Mouse (Mus musculus) stomach, postnatal 0 days (tissue): ENCODE results near the gene Snd1. TPM values are rescaled to one million over a fixed set of nuclear protein-coding genes. Genes with fewer than 3 reads are reported as not detected.

ENCODE experiments used
- ATAC-seq: fragments of 200-750 bp; cut with Nextera tagmentation; 2 replicates; pipeline ENCODE4 v1.8.0; 2017; ENCODE audit not compliant: low FRiP score, low TSS enrichment
- DNase-seq: peaks from one replicate; pipeline ENCODE4 v3.0.0-alpha.2; 2016; ENCODE audit warnings: low spot score
- H3K27ac ChIP-seq: fragments of 300-500 bp; sonication (generic); replicated peaks from 2 replicates; pipeline ENCODE4 v1.5.1; 2014; ENCODE audit warnings: mild to moderate bottlenecking, control low read depth
- H3K27me3 ChIP-seq: fragments of 300-500 bp; sonication (generic); 2 replicates; pipeline ENCODE4 v1.6.1; 2014; ENCODE audit warnings: low read length; ENCODE audit not compliant: control insufficient read depth, insufficient read depth
- H3K36me3 ChIP-seq: fragments of 300-500 bp; sonication (generic); 2 replicates; pipeline ENCODE4 v1.6.1; 2014; ENCODE audit warnings: low read length, mixed read lengths; ENCODE audit not compliant: control insufficient read depth, insufficient read depth
- H3K4me1 ChIP-seq: fragments of 300-500 bp; sonication (generic); replicated peaks from 2 replicates; pipeline ENCODE4 v1.6.1; 2014; ENCODE audit warnings: antibody characterized with exemption; ENCODE audit not compliant: control insufficient read depth, insufficient read depth
- H3K4me2 ChIP-seq: fragments of 300-500 bp; sonication (generic); replicated peaks from 2 replicates; pipeline ENCODE4 v1.6.1; 2014; ENCODE audit warnings: low read depth, mild to moderate bottlenecking, control low read depth, moderate library complexity
- H3K4me3 ChIP-seq: fragments of 300-500 bp; sonication (generic); 2 replicates; pipeline ENCODE4 v1.5.1; 2014; ENCODE audit warnings: low read depth, low read length, control low read depth
- H3K9ac ChIP-seq: fragments of 300-500 bp; sonication (generic); 2 replicates; pipeline ENCODE4 v1.6.1; 2014; ENCODE audit warnings: mild to moderate bottlenecking, low read length, control low read depth, mixed read lengths
- H3K9me3 ChIP-seq: fragments of 300-500 bp; sonication (generic); 2 replicates; pipeline ENCODE4 v1.6.1; 2016; ENCODE audit warnings: low read length; ENCODE audit not compliant: control insufficient read depth
- CTCF ChIP-seq: IDR thresholded peaks from 2 replicates; pipeline ENCODE4 v1.5.1; 2016; ENCODE audit warnings: antibody characterized with exemption, low read depth, mild to moderate bottlenecking, moderate library complexity
- EP300 ChIP-seq: optimal IDR thresholded peaks from 2 replicates; pipeline ENCODE3; 2016; ENCODE audit warnings: antibody characterized with exemption
- WGBS: fragments of 180-500 bp; shearing (Covaris S2); extraction: QIAGEN DNeasy Blood & Tissue Kit; methylation state at CpG from one replicate; pipeline ENCODE4 v1.1.7; 2014; 5-methylcytosine and 5-hydroxymethylcytosine counted together
- polyA plus RNA-seq: library from polyadenylated mRNA; unstranded; fragments of >200 nt; fragmentation: Nextera tagmentation; extraction: Ambion mirVana; gene quantifications from 2 replicates; pipeline ENCODE4 v1.2.1, GENCODE M21; 2015

The Snd1 gene
- polyA plus RNA-seq, 1 experiment from 2014 or later, result 81.3 TPM

DNA sequence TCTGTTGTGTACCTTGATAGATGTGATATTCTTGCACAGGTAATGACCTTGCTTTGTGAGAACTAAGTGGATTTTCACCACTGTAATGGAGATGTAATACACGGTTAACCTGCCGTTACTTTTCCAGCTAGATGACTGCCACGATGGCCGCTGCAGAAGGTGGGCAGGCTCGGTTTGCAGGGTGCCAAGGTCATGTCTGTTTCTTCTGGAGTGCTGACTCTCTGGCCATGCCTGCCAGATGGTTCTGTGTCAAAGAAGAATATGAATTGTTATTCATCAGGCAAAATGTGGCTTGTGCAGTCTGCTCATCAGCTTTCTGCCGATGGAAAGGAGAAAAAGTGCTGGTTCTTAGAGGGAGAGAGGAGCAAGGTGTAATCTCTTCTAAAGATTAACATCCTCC lies 53.3 kb downstream of the Snd1 start:
- Histone ChIP-seq H3K4me2 (no peak overlapping the region), H3K27ac (no peak overlapping the region), H3K4me1 (no peaks in the 10 kb centered on the region), H3K9ac (no peak overlapping the region), H3K36me3 (peaks cover 11% of the 10 kb centered on the region), H3K9me3 (no peaks in the 10 kb centered on the region), H3K4me3 (no peak overlapping the region), H3K27me3 (no peaks in the 10 kb centered on the region)
- DNase-seq (no peak), ATAC-seq (no peak)
- TF ChIP-seq CTCF (no peak), EP300 (no peak)
- WGBS, result 85% methylated on average over 6 of the region's 6 CpGs

DNA sequence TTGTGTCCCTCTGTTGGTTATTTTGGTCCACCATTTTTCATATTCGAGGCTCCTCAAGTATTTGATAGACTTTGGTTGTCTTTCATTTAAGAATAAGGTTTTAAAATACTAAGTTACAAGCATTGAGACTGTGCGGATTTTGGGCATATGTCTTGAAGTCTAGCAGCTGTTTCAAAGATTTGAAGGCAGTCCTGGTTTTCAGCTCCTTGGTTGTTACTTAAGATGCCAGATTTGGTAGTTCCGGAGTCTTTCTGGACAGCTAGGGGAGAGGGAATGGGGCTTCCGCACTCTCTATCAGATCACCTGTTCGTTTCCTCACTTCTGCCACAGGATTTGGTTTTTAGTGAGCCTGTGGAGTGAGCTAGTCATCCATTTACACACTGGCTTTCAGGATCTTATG lies 61.5 kb downstream of the Snd1 start:
- Histone ChIP-seq H3K27ac (no peak overlapping the region), H3K9me3 (no peaks in the 10 kb centered on the region), H3K4me2 (no peak overlapping the region), H3K27me3 (no peaks in the 10 kb centered on the region), H3K9ac (no peak overlapping the region), H3K4me1 (no peaks in the 10 kb centered on the region), H3K4me3 (no peak overlapping the region), H3K36me3 (no peaks in the 10 kb centered on the region)
- no peak for ATAC-seq
- 86% methylated on average over 5 of the region's 5 CpGs for WGBS
- TF ChIP-seq CTCF, result no peak
- no peak for TF ChIP-seq EP300
- no peak for DNase-seq

DNA sequence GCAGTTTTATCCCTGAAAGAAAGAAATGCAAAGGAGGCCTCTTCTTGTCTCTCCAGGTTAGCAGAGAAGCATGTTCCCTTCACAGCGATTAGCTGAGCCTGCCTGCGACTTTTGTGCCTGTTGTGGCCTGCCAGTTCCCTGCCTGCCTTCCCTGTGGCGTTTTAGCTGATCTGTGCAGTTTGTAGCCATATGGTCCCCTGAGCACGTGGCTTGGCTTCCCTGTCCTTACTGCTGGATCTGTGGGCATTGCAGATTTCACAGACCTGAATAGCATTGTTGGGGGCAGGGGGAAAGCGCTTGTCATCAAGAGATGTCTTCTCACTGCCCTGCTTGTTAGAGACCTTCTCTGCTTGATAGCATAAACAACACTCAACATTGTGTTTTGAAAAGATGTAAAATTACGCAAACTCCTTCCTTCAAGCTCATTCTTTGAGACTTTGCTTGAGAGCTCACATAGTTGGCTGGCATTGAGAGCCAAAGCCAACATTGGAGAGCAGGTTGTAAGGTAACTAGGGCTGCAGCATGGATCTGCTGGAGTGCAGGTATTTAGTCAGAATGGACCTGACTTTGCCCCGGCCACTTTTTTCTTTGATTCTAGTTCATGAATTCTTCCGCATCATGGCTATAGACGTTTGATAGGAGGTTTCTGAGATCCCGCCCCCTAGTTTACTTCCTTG lies 63.0 kb downstream of the Snd1 start:
- TF ChIP-seq EP300, result no peak
- TF ChIP-seq CTCF, result no peak
- Histone ChIP-seq H3K36me3 (no peaks in the 10 kb centered on the region), H3K27ac (no peak overlapping the region), H3K4me2 (no peak overlapping the region), H3K9ac (no peak overlapping the region; the same call in 1 of the 2 replicates), H3K4me3 (no peak overlapping the region), H3K27me3 (no peaks in the 10 kb centered on the region), H3K9me3 (no peaks in the 10 kb centered on the region), H3K4me1 (no peaks in the 10 kb centered on the region)
- no peak for ATAC-seq
- DNase-seq, result no peak
- WGBS, result 76% methylated on average over 10 of the region's 10 CpGs

DNA sequence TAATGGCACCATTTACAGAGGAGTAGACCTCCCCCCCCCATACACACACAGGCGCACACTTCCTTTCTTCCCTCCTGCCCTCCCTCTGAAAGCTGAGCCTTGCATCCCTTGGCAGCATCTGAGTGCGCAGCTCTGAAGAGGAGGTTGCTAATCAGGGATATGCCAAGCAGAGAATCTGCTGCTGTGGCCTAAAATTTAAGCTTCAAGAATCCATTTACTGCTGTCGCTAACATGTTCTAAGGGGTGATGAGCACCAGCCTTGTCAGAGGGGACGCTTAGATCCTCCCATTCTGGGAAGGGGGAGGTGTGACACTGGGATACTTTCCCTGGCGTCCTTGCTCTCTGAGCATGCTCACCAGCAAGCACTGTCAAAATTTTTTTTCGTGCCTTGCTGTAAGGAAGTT lies 67.4 kb downstream of the Snd1 start:
- Histone ChIP-seq H3K4me1 (no peaks in the 10 kb centered on the region), H3K27ac (no peak overlapping the region), H3K36me3 (peaks cover 5% of the 10 kb centered on the region; the same call in 1 of the 2 replicates), H3K4me3 (no peak overlapping the region), H3K9me3 (no peaks in the 10 kb centered on the region), H3K27me3 (no peaks in the 10 kb centered on the region), H3K4me2 (no peak overlapping the region), H3K9ac (no peak overlapping the region)
- DNase-seq (no peak), ATAC-seq (no peak)
- TF ChIP-seq CTCF, result no peak
- TF ChIP-seq EP300, result no peak
- 83% methylated on average over 6 of the region's 6 CpGs for WGBS

DNA sequence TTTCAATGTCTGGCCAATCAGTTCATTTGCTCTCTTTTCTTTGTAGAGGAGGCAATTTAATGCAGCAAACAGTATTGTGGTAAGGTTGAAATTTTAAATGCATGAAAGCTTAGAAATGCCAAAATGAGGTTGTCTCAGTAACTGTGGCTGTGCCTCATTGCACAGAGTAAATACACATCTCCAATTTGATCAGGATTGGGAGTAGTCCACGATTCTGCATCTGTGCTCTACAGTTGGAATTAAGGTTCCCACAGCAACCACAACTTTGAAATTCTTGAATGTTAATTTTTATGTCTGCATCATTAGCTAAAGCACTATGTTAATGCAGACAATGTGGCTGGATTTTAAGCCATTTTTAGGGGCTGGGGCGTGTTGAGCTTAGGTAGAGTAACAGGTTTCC lies 72.0 kb downstream of the Snd1 start:
- no peak for DNase-seq
- 83% methylated on average over 2 of the region's 2 CpGs for WGBS

DNA sequence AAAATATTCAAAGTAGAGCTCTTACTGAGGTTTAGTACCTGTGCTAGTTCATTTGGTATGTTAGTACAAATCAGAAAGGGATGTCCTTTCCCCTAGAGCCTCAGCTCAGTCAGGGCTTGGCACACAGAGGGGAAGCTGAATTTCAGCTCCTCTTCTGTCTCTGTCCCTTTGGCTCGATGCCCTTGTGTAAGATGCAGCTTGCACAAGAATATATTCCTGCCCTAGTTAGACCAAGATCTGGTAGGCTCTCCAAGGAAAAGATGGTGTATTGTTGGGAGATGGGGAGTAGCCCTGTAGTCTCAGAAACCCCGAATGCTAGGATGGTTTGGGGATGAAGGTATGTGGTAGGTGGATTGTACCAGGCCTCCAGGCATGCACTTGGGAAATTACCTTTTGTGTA lies 74.4 kb downstream of the Snd1 start:
- ATAC-seq, result no peak
- Histone ChIP-seq H3K4me1 (no peaks in the 10 kb centered on the region), H3K4me2 (no peak overlapping the region), H3K27ac (no peak overlapping the region), H3K4me3 (no peak overlapping the region), H3K9ac (no peak overlapping the region), H3K27me3 (no peaks in the 10 kb centered on the region), H3K9me3 (no peaks in the 10 kb centered on the region), H3K36me3 (peaks cover 5% of the 10 kb centered on the region; the same call in 1 of the 2 replicates)
- 87% methylated on average over 2 of the region's 2 CpGs for WGBS
- no peak for DNase-seq
- TF ChIP-seq CTCF (no peak), EP300 (no peak)

More for the DNA sequence above, 72.0 kb downstream of the Snd1 start:
- H3K4me2 ChIP-seq, result no peak overlapping the region
- no peak overlapping the region for H3K27ac ChIP-seq
- no peak overlapping the region for H3K4me3 ChIP-seq
- H3K27me3 ChIP-seq, result no peaks in the 10 kb centered on the region
- peaks cover 5% of the 10 kb centered on the region; the same call in 1 of the 2 replicates for H3K36me3 ChIP-seq
- H3K4me1 ChIP-seq, result no peaks in the 10 kb centered on the region
- H3K9ac ChIP-seq, result no peak overlapping the region
- ATAC-seq, result no peak
- no peaks in the 10 kb centered on the region for H3K9me3 ChIP-seq
- TF ChIP-seq CTCF (no peak), EP300 (no peak)
